Mouse (Mus musculus) limb, embryonic 15.5 days (tissue): Measurements from ENCODE around the gene Shc3. TPM values are rescaled to one million over a fixed set of nuclear protein-coding genes. Genes with fewer than 3 reads are reported as not detected.

ENCODE experiments used
- ATAC-seq: fragments of 200-750 bp; cut with Nextera tagmentation; 2 replicates; pipeline ENCODE4 v1.8.0; 2017; ENCODE audit warnings: low read depth, moderate TSS enrichment; ENCODE audit not compliant: insufficient number of reproducible peaks, low FRiP score, low TSS enrichment
- H3K27ac ChIP-seq: fragments of 300-500 bp; sonication (generic); 2 replicates; pipeline ENCODE4 v1.5.1; 2015; ENCODE audit warnings: moderate library complexity, mild to moderate bottlenecking, inconsistent platforms
- H3K27me3 ChIP-seq: fragments of 300-500 bp; sonication (generic); 2 replicates; pipeline ENCODE4 v1.6.1; 2015; ENCODE audit warnings: inconsistent platforms
- H3K36me3 ChIP-seq: fragments of 300-500 bp; sonication (generic); 2 replicates; pipeline ENCODE4 v1.6.1; 2015; ENCODE audit warnings: inconsistent platforms
- H3K4me1 ChIP-seq: fragments of 300-500 bp; sonication (generic); 2 replicates; pipeline ENCODE4 v1.6.1; 2015; ENCODE audit warnings: inconsistent platforms
- H3K4me2 ChIP-seq: fragments of 300-500 bp; sonication (generic); 2 replicates; pipeline ENCODE4 v1.6.1; 2015; ENCODE audit warnings: mild to moderate bottlenecking, inconsistent platforms
- H3K4me3 ChIP-seq: fragments of 300-500 bp; sonication (generic); 2 replicates; pipeline ENCODE4 v1.5.1; 2015; ENCODE audit warnings: mild to moderate bottlenecking, inconsistent platforms
- H3K9ac ChIP-seq: fragments of 300-500 bp; sonication (generic); 2 replicates; pipeline ENCODE4 v1.6.1; 2015; ENCODE audit warnings: inconsistent platforms
- H3K9me3 ChIP-seq: fragments of 300-500 bp; sonication (generic); 2 replicates; pipeline ENCODE4 v1.6.1; 2016; ENCODE audit warnings: inconsistent platforms
- WGBS: fragments of 180-500 bp; shearing (Covaris S2); methylation state at CpG from one replicate; pipeline ENCODE4 v1.1.7; 2015; 5-methylcytosine and 5-hydroxymethylcytosine counted together
- polyA plus RNA-seq: library from polyadenylated mRNA; unstranded; fragments of >200 nt; fragmentation: Nextera tagmentation; extraction: Ambion mirVana; gene quantifications from 2 replicates; pipeline ENCODE4 v1.2.1, GENCODE M21; 2015

Gene Shc3
- polyA plus RNA-seq, 1 experiment from 2014 or later, result 0.90 TPM

GRCm38 (mm10) chr13:51600169-51600568, 30.9 kb upstream of the Shc3 start:
- Histone ChIP-seq H3K4me3 (no peak overlapping the region), H3K4me1 (peaks cover 19% of the 10 kb centered on the region), H3K27ac (no peak overlapping the region), H3K9ac (no peak overlapping the region), H3K4me2 (no peak overlapping the region), H3K27me3 (0 out of 2 replicates have a peak, but pooled peaks cover 7% of the 10 kb centered on the region), H3K36me3 (no peaks in the 10 kb centered on the region), H3K9me3 (no peaks in the 10 kb centered on the region)
- 91% methylated on average over 8 of the region's 8 CpGs for WGBS
- ATAC-seq, result no peak

DNA sequence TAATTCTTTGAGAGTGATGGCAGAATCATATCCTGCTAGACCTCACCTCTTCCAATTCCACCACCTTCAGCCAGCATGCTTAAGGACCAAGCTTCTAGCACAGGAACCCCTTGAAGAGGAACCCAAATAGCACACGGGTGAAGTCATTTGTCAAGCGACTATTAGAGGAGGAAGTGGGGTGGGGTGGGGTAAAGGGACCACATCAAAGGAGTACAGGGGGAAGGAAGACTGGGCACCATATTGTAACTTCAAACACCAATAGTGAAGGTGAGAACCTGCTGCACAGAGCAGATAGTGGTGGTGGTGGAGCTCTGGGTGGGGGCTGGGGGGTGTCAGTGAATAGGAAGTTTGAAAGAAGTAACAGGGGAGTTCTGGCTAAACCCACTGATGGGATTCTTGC, 28.8 kb upstream of the Shc3 start:
- H3K9ac ChIP-seq, result no peak overlapping the region
- no peak for ATAC-seq
- 37% methylated on average over 2 of the region's 2 CpGs for WGBS
- H3K27ac ChIP-seq, result no peak overlapping the region
- no peaks in the 10 kb centered on the region for H3K36me3 ChIP-seq
- peaks cover 16% of the 10 kb centered on the region for H3K4me1 ChIP-seq
- no peak overlapping the region for H3K4me2 ChIP-seq
- H3K4me3 ChIP-seq, result no peak overlapping the region
- H3K27me3 ChIP-seq, result peaks cover 11% of the 10 kb centered on the region; the same call in 1 of the 2 replicates
- H3K9me3 ChIP-seq, result no peaks in the 10 kb centered on the region

GRCm38 (mm10) chr13:51595404-51595803, 26.2 kb upstream of the Shc3 start:
- H3K4me1 ChIP-seq, result peaks cover 12% of the 10 kb centered on the region
- peak overlapping the region; percentile 93; the same call in 1 of the 2 replicates for H3K4me2 ChIP-seq
- H3K27me3 ChIP-seq, result peaks cover 11% of the 10 kb centered on the region; the same call in 1 of the 2 replicates
- WGBS, result 39% methylated on average over 11 of the region's 11 CpGs
- no peak overlapping the region for H3K9ac ChIP-seq
- no peak overlapping the region; the same call in 1 of the 2 replicates for H3K4me3 ChIP-seq
- ATAC-seq, result no peak
- no peaks in the 10 kb centered on the region for H3K36me3 ChIP-seq
- H3K27ac ChIP-seq, result no peak overlapping the region
- no peaks in the 10 kb centered on the region for H3K9me3 ChIP-seq

- no peaks in the 10 kb centered on the region for H3K9me3 ChIP-seq
- ATAC-seq, result no peak
- WGBS, result under 1% methylated on average over 36 of the region's 36 CpGs
- H3K9ac ChIP-seq, result 0 out of 2 replicates have a peak overlapping the region, but pooled peaks have one; percentile 23
- peaks cover 12% of the 10 kb centered on the region for H3K4me1 ChIP-seq
- peak overlapping the region; percentile 93 for H3K4me2 ChIP-seq
- peak overlapping the region; percentile 41 for H3K4me3 ChIP-seq
- no peaks in the 10 kb centered on the region for H3K36me3 ChIP-seq
- no peak overlapping the region for H3K27ac ChIP-seq
- peaks cover 11% of the 10 kb centered on the region; the same call in 1 of the 2 replicates for H3K27me3 ChIP-seq
Measured at GRCm38 (mm10) chr13:51594656-51595311, 25.6 kb upstream of the Shc3 start.

GRCm38 (mm10) chr13:51588005-51588404, 18.8 kb upstream of the Shc3 start:
- 40% methylated on average over 4 of the region's 4 CpGs for WGBS
- no peak for ATAC-seq
- no peaks in the 10 kb centered on the region for H3K4me1 ChIP-seq

DNA sequence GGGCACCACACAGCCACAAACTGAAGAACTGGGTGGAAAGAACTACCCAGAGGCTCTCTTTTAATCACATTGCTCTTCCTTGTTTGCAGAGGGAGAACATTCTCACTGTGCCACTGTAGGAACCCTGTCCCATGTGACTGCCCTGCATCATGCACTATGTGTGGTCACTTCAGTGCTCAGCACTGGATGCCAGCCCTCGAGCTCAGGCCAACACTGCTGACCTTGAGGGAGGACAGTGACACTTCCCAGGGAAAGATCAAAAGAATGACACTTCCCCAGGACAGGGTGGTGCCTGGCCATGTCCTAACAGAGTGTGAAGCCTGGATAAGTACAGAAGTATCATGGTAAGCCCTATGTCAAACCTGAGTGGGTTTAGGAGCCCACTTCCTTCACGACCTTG, 13.0 kb upstream of the Shc3 start:
- WGBS, result 44% methylated on average over 2 of the region's 2 CpGs
- peaks cover 6% of the 10 kb centered on the region; the same call in 1 of the 2 replicates for H3K4me1 ChIP-seq

More at GRCm38 (mm10) chr13:51588005-51588404, 18.8 kb upstream of the Shc3 start:
- Histone ChIP-seq H3K9ac (no peak overlapping the region), H3K27me3 (no peaks in the 10 kb centered on the region), H3K9me3 (no peaks in the 10 kb centered on the region), H3K36me3 (no peaks in the 10 kb centered on the region), H3K4me3 (no peak overlapping the region), H3K27ac (no peak overlapping the region), H3K4me2 (no peak overlapping the region)

DNA sequence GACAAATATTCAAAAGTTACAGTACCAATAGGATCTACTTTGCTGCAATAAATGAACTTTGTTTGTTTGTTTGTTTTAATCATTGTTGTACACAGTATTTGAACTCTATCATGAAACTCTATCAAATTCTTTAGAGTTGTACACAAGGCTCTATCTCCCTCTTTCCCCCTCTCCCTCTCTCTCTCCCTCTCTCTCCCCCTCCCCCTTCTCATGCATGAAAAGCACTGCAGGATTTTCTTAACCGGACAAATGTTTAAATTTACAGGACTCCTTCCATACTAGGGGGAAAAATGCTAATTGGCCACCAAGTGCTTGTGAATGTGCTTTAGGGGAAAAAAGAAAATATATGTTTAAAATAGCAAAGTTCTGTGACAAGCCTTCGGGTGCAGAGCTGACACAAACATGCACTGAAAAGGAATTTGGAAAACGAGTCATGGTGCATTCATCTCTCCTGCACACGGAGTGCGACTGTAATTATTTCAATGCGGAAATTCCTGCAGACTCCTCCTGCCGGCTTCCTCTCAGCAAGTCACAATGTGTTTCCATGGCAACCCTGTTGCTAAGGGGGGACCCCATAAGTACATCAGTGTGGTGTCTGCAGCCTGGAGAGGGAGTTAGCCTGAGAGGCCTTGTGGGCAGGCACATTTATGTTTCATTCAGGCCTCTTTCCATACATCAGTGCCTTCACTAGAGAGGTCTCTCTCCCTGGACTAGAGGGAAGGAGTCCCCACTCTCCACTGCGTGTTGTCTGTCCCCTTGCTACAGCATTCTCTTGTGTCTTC, 11.2 kb upstream of the Shc3 start:
- ATAC-seq, result no peak
- H3K27ac ChIP-seq, result no peak overlapping the region
- H3K4me1 ChIP-seq, result peaks cover 6% of the 10 kb centered on the region; the same call in 1 of the 2 replicates

More for the DNA sequence above, 13.0 kb upstream of the Shc3 start:
- Histone ChIP-seq H3K27ac (no peak overlapping the region), H3K36me3 (no peaks in the 10 kb centered on the region), H3K27me3 (no peaks in the 10 kb centered on the region), H3K4me2 (no peak overlapping the region), H3K9ac (no peak overlapping the region), H3K9me3 (no peaks in the 10 kb centered on the region), H3K4me3 (no peak overlapping the region)
- no peak for ATAC-seq

GRCm38 (mm10) chr13:51573849-51574248, 4.6 kb upstream of the Shc3 start:
- Histone ChIP-seq H3K36me3 (no peaks in the 10 kb centered on the region), H3K9me3 (no peaks in the 10 kb centered on the region), H3K27ac (no peak overlapping the region), H3K9ac (no peak overlapping the region), H3K4me1 (peaks cover 9% of the 10 kb centered on the region), H3K27me3 (peaks cover 14% of the 10 kb centered on the region), H3K4me2 (no peak overlapping the region), H3K4me3 (no peak overlapping the region)
- 37% methylated on average over 11 of the region's 11 CpGs for WGBS
- no peak for ATAC-seq

More for the DNA sequence above, 11.2 kb upstream of the Shc3 start:
- no peaks in the 10 kb centered on the region for H3K9me3 ChIP-seq
- H3K4me2 ChIP-seq, result 0 out of 2 replicates have a peak overlapping the region, but pooled peaks have one; percentile 1
- WGBS, result 5% methylated on average over 8 of the region's 8 CpGs
- no peaks in the 10 kb centered on the region for H3K36me3 ChIP-seq
- H3K4me3 ChIP-seq, result no peak overlapping the region
- no peak overlapping the region for H3K9ac ChIP-seq
- H3K27me3 ChIP-seq, result no peaks in the 10 kb centered on the region

DNA sequence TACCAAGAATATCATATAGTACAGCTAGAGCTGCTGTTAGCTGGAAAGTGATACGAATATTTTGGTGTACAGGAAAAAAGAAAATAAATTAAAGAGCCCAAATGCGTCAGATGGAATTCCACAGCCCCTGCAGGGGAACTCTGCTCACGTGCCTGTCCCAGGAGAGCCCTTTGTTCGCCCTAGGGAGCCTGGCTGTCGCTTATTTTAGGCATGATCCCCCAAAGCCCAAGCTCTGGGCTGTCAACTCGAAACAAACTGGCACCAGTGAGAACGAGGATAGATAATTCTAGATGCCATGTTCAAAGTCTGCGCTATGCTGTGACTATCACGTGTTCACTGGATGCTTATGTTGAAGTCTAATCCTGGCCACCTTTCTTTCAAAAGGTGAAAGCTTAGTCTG, 892 bp upstream of the Shc3 start:
- Histone ChIP-seq H3K9me3 (no peaks in the 10 kb centered on the region), H3K9ac (no peak overlapping the region), H3K36me3 (no peaks in the 10 kb centered on the region), H3K27me3 (peaks cover 47% of the 10 kb centered on the region), H3K4me2 (no peak overlapping the region), H3K27ac (no peak overlapping the region), H3K4me3 (no peak overlapping the region), H3K4me1 (peaks cover 34% of the 10 kb centered on the region)
- ATAC-seq, result no peak
- WGBS, result 9% methylated on average over 9 of the region's 9 CpGs

- no peak for ATAC-seq
- peaks cover 51% of the 10 kb centered on the region for H3K27me3 ChIP-seq
- H3K27ac ChIP-seq, result no peak overlapping the region
Measured at GRCm38 (mm10) chr13:51569685-51570068, 458 bp upstream of the Shc3 start.

GRCm38 (mm10) chr13:51568501-51568901, 718 bp downstream of the Shc3 start:
- H3K36me3 ChIP-seq, result no peaks in the 10 kb centered on the region
- H3K9me3 ChIP-seq, result no peaks in the 10 kb centered on the region
- no peak overlapping the region for H3K27ac ChIP-seq
- H3K4me1 ChIP-seq, result peaks cover 34% of the 10 kb centered on the region
- no peak for ATAC-seq
- no peak overlapping the region for H3K9ac ChIP-seq
- H3K4me3 ChIP-seq, result peak overlapping the region; percentile 32
- H3K27me3 ChIP-seq, result peaks cover 61% of the 10 kb centered on the region
- H3K4me2 ChIP-seq, result peak overlapping the region; percentile 93
- 3% methylated on average over 13 of the region's 13 CpGs for WGBS

More at GRCm38 (mm10) chr13:51569685-51570068, 458 bp upstream of the Shc3 start:
- H3K36me3 ChIP-seq, result no peaks in the 10 kb centered on the region
- peak overlapping the region; percentile 93 for H3K4me2 ChIP-seq
- H3K9me3 ChIP-seq, result no peaks in the 10 kb centered on the region
- peaks cover 34% of the 10 kb centered on the region for H3K4me1 ChIP-seq
- H3K4me3 ChIP-seq, result peak overlapping the region; percentile 32
- 4% methylated on average over 7 of the region's 7 CpGs for WGBS
- no peak overlapping the region for H3K9ac ChIP-seq

DNA sequence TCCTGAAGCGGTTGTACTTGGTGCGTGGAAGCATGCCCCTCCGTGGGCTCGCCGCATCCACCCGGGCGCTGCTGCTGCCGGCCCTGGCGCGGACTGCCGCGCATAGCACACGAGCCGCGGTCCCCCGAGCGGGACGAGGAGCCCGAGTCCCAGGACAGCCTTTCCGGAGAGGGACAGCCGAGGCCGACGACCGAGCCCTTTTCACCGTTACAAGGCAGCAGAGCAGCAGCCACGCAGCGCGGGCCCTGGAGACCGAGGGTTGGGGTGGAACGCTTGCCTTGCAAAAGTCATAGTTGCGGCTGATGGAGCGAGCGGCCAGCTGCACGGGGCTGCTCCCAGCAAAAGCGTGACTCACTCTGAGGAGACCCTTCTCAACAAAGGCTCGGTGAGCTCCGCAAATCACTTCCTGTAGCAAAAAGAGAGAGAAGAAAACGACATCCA, 1.8 kb downstream of the Shc3 start:
- under 1% methylated on average over 38 of the region's 38 CpGs for WGBS

More for the DNA sequence above, 1.8 kb downstream of the Shc3 start:
- Histone ChIP-seq H3K4me2 (peak overlapping the region; percentile 93), H3K36me3 (no peaks in the 10 kb centered on the region), H3K9me3 (no peaks in the 10 kb centered on the region), H3K4me1 (peaks cover 34% of the 10 kb centered on the region), H3K27ac (no peak overlapping the region), H3K4me3 (peak overlapping the region; percentile 47), H3K27me3 (peaks cover 66% of the 10 kb centered on the region), H3K9ac (peak overlapping the region; percentile 31)
- ATAC-seq, result no peak
